Mouse (Mus musculus): Measurements from ENCODE around the gene Hes7. TPM values are rescaled to one million over a fixed set of nuclear protein-coding genes. Genes with fewer than 3 reads are reported as not detected.

Hes7 gene
- polyA plus RNA-seq, 1 experiment from 2014 or later: 0.89 TPM

DNA sequence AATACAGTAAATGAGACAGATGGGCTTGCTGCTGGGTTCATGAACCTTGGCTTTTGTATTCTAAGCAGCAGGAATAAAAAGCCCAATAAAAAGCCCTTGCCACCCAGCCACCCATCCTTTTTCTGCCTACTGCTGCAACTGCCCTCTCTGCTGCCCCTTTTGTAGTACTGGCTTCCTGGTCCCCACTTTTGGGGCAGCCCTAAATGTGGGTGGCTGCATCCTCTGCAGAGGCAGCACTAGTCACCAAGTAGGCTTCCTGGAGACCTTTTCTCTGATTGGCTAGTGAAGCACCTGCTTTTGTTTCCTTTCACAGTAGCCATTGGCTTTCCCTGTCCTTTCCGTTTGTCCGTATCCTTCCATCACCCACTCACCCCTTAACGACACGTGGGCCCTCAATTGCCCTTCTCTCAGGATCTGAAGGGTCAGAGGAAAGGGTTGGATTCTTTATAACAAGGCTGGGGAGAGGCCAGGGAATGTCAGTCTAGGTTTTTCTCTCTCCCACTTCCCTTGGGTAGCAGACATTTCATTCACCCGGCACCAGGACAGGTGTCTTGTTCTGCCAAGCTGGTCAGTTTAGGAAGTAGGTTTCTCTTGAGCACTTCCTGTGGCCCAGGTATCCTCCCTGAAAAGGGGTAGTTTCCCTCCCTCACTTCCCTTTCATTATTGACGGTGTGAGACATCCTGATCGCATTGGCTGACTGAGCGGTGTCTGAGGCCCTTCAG, 22.0 kb upstream of the Hes7 start:
- peak overlapping the region; percentile 55 for H3K4me3 ChIP-seq
- ATAC-seq (replicated peaks): no peak
- peaks cover 65% of the 10 kb centered on the region for H3K4me1 ChIP-seq
- peak overlapping the region; percentile 56 for H3K9ac ChIP-seq
- H3K36me3 ChIP-seq (replicated peaks): peaks cover 17% of the 10 kb centered on the region; the same call in 1 of the 2 replicates
- H3K27me3 ChIP-seq (replicated peaks): no peaks in the 10 kb centered on the region
- 19% methylated on average over 8 of the region's 8 CpGs for WGBS
- no peaks in the 10 kb centered on the region for H3K9me3 ChIP-seq
- H3K27ac ChIP-seq: peak overlapping the region; percentile 78
- peak overlapping the region; percentile 80 for H3K4me2 ChIP-seq

GRCm38 (mm10) chr11:69098762-69099091, 21.5 kb upstream of the Hes7 start:
- H3K27me3 ChIP-seq (replicated peaks): no peaks in the 10 kb centered on the region
- peak overlapping the region; percentile 80 for H3K4me2 ChIP-seq
- peaks cover 22% of the 10 kb centered on the region; the same call in 1 of the 2 replicates for H3K36me3 ChIP-seq (replicated peaks)
- WGBS: 1% methylated on average over 19 of the region's 19 CpGs
- peak overlapping the region; percentile 55 for H3K4me3 ChIP-seq
- ATAC-seq (replicated peaks): peak; percentile 9; the same call in 1 of the 2 replicates
- H3K4me1 ChIP-seq: peaks cover 65% of the 10 kb centered on the region
- no peaks in the 10 kb centered on the region for H3K9me3 ChIP-seq
- H3K27ac ChIP-seq: peak overlapping the region; percentile 78
- peak overlapping the region; percentile 56 for H3K9ac ChIP-seq

GRCm38 (mm10) chr11:69099177-69099914, 20.9 kb upstream of the Hes7 start:
- H3K27me3 ChIP-seq (replicated peaks): no peaks in the 10 kb centered on the region
- H3K9ac ChIP-seq: peak overlapping the region; percentile 56
- H3K4me3 ChIP-seq: peak overlapping the region; percentile 55
- peak overlapping the region; percentile 78 for H3K27ac ChIP-seq
- H3K9me3 ChIP-seq: no peaks in the 10 kb centered on the region
- 1% methylated on average over 22 of the region's 22 CpGs for WGBS
- H3K36me3 ChIP-seq (replicated peaks): peaks cover 28% of the 10 kb centered on the region; the same call in 1 of the 2 replicates
- H3K4me2 ChIP-seq: peak overlapping the region; percentile 80
- ATAC-seq (replicated peaks): no peak
- peaks cover 61% of the 10 kb centered on the region for H3K4me1 ChIP-seq

DNA sequence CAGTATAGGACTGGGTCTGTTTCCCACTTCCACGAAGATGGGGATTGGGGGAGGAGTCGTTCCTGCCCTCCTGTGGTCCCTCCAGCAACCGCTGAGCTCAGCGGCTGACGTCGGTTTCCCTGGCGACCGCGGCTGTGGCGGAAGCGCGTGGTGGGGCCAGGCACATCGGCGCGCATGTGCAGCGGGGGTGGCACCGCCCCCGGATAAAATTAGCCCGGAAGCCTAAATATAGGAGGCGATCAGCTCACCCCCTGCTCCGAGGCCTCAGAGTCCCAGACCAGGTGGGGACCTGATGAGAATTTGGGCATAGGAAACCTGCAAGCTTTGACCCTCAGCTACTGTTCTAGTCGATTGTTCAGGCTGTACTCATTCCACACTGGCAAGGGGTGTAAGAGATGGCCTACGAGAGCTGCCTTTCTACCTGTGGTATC, 20.3 kb upstream of the Hes7 start:
- H3K36me3 ChIP-seq (replicated peaks): peaks cover 34% of the 10 kb centered on the region; the same call in 1 of the 2 replicates
- peak overlapping the region; percentile 55 for H3K4me3 ChIP-seq
- H3K4me2 ChIP-seq: peak overlapping the region; percentile 80
- H3K9me3 ChIP-seq: no peaks in the 10 kb centered on the region
- WGBS: under 1% methylated on average over 23 of the region's 23 CpGs
- no peaks in the 10 kb centered on the region for H3K27me3 ChIP-seq (replicated peaks)
- 0 out of 2 replicates have a peak, but pooled peaks have one; percentile 14 for ATAC-seq (replicated peaks)
- peak overlapping the region; percentile 78 for H3K27ac ChIP-seq
- peak overlapping the region; percentile 56 for H3K9ac ChIP-seq
- H3K4me1 ChIP-seq: peaks cover 59% of the 10 kb centered on the region

- Histone ChIP-seq H3K27ac (0 out of 2 replicates have a peak overlapping the region, but pooled peaks have one; percentile 78), H3K4me2 (peak overlapping the region; percentile 80), H3K4me1 (peaks cover 51% of the 10 kb centered on the region)
Observed at GRCm38 (mm10) chr11:69100639-69101360, 19.4 kb upstream of the Hes7 start.

GRCm38 (mm10) chr11:69101604-69102402, 18.4 kb upstream of the Hes7 start:
- WGBS: 91% methylated on average over 21 of the region's 21 CpGs
- Histone ChIP-seq H3K4me3 (no peak overlapping the region), H3K9me3 (no peaks in the 10 kb centered on the region), H3K27ac (no peak overlapping the region), H3K9ac (no peak overlapping the region), H3K4me2 (no peak overlapping the region), H3K4me1 (peaks cover 42% of the 10 kb centered on the region), H3K36me3 (replicated peaks) (peaks cover 43% of the 10 kb centered on the region; the same call in 1 of the 2 replicates), H3K27me3 (replicated peaks) (no peaks in the 10 kb centered on the region)
- no peak for ATAC-seq (replicated peaks)

More at GRCm38 (mm10) chr11:69100639-69101360, 19.4 kb upstream of the Hes7 start:
- no peaks in the 10 kb centered on the region for H3K9me3 ChIP-seq
- 93% methylated on average over 20 of the region's 20 CpGs for WGBS
- no peaks in the 10 kb centered on the region for H3K27me3 ChIP-seq (replicated peaks)
- peaks cover 39% of the 10 kb centered on the region; the same call in 1 of the 2 replicates for H3K36me3 ChIP-seq (replicated peaks)
- peak overlapping the region; percentile 56; the same call in 1 of the 2 replicates for H3K9ac ChIP-seq
- ATAC-seq (replicated peaks): no peak
- peak overlapping the region; percentile 55 for H3K4me3 ChIP-seq

DNA sequence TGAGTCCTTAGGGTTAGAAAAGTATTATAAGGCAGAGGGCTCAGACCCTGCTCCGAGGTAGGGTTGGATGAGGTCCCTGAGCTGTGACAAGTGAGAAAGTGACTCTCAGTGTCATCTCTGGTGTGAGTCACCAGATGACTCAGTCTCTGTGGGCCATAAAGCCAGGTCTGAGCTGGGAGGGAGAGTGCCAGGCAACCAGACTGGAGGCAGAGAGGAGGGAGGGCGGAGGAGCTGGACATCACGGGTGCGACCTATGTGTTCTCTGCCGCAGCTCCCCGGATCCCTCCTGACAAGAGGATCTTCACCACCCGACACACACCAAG, 17.8 kb upstream of the Hes7 start:
- Histone ChIP-seq H3K9ac (no peak overlapping the region), H3K27ac (no peak overlapping the region), H3K27me3 (replicated peaks) (no peaks in the 10 kb centered on the region), H3K4me2 (no peak overlapping the region), H3K4me3 (no peak overlapping the region), H3K4me1 (peaks cover 36% of the 10 kb centered on the region), H3K9me3 (no peaks in the 10 kb centered on the region), H3K36me3 (replicated peaks) (peaks cover 45% of the 10 kb centered on the region; the same call in 1 of the 2 replicates)
- ATAC-seq (replicated peaks): no peak
- 97% methylated on average over 7 of the region's 7 CpGs for WGBS

DNA sequence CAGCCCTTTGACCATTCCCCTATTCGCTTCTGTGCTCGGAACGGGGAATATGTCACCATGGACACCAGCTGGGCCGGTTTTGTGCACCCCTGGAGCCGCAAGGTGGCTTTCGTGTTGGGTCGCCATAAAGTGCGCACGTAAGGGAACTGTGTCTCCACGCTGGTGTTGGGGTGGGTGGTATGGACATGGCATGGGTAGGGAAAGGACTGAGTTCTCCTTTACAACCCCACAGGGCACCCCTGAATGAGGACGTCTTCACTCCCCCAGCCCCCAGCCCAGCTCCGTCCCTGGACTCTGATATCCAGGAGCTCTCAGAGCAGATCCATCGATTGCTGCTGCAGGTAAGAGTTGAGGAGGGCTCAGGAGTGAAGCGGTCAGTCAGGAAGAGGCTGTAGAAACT, 17.1 kb upstream of the Hes7 start:
- Histone ChIP-seq H3K4me2 (no peak overlapping the region), H3K4me3 (no peak overlapping the region), H3K9ac (no peak overlapping the region), H3K36me3 (replicated peaks) (peaks cover 45% of the 10 kb centered on the region; the same call in 1 of the 2 replicates), H3K27ac (no peak overlapping the region), H3K4me1 (peaks cover 29% of the 10 kb centered on the region), H3K27me3 (replicated peaks) (no peaks in the 10 kb centered on the region), H3K9me3 (no peaks in the 10 kb centered on the region)
- no peak for ATAC-seq (replicated peaks)
- 94% methylated on average over 14 of the region's 14 CpGs for WGBS

DNA sequence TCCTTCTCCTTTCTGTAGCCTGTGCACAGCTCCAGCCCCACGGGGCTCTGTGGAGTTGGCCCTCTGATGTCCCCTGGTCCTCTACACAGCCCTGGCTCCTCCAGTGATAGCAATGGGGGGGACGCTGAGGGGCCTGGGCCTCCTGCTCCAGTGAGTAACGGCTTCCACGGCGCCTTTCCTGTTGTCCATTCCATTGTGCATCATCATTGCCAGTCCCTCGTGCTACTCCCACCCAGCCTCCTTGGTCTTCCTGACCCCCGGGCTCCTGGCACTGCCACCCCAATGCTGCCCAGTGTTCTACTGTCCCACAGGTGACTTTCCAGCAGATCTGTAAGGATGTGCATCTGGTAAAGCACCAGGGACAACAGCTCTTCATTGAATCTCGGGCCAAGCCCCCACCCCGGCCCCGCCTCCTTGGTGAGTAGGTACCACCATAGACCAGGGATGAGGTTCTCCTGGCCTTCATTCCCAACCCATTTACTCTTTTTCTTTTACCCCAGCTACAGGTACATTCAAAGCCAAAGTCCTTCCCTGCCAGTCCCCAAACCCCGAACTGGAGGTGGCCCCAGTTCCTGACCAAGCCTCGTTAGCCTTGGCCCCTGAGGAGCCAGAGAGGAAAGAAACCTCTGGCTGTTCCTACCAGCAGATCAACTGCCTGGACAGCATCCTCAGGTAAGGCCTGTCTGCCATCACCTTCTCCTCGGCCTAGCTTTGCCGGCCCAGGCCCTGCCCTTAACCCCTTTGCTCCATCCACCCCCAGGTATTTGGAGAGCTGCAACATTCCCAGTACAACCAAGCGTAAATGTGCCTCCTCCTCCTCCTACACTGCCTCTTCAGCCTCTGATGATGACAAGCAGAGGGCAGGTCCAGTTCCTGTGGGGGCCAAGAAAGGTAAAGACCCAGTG, 16.4 kb upstream of the Hes7 start:
- Histone ChIP-seq H3K4me1 (peaks cover 22% of the 10 kb centered on the region), H3K4me3 (no peak overlapping the region), H3K27ac (no peak overlapping the region), H3K4me2 (no peak overlapping the region), H3K9ac (no peak overlapping the region), H3K27me3 (replicated peaks) (no peaks in the 10 kb centered on the region), H3K9me3 (no peaks in the 10 kb centered on the region), H3K36me3 (replicated peaks) (peaks cover 47% of the 10 kb centered on the region)
- WGBS: 91% methylated on average over 15 of the region's 15 CpGs
- ATAC-seq (replicated peaks): no peak

DNA sequence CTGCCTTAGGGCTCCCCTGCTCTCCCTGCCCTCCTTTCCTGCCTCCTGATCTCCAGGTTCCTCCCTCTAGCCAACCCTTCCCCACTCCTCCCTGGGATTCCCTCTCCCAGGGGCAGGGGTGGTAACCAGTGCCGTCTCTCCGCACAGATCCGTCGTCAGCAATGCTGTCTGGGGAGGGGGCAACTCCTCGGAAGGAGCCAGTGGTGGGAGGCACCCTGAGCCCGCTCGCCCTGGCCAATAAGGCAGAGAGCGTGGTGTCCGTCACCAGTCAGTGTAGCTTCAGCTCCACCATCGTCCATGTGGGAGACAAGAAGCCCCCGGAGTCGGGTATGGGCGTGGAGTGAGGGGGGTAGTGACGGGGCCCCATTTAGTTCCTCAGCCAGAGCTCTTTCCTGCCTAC, 15.7 kb upstream of the Hes7 start:
- ATAC-seq (replicated peaks): no peak
- H3K9ac ChIP-seq: no peak overlapping the region
- 91% methylated on average over 14 of the region's 14 CpGs for WGBS
- peaks cover 54% of the 10 kb centered on the region for H3K36me3 ChIP-seq (replicated peaks)
- H3K4me2 ChIP-seq: no peak overlapping the region
- no peaks in the 10 kb centered on the region for H3K27me3 ChIP-seq (replicated peaks)
- no peak overlapping the region for H3K27ac ChIP-seq
- H3K4me3 ChIP-seq: no peak overlapping the region
- peaks cover 15% of the 10 kb centered on the region for H3K4me1 ChIP-seq
- no peaks in the 10 kb centered on the region for H3K9me3 ChIP-seq

GRCm38 (mm10) chr11:69105227-69105626, 15.0 kb upstream of the Hes7 start:
- H3K9ac ChIP-seq: no peak overlapping the region
- H3K36me3 ChIP-seq (replicated peaks): peaks cover 55% of the 10 kb centered on the region
- no peak overlapping the region for H3K4me2 ChIP-seq
- no peak for ATAC-seq (replicated peaks)
- H3K4me1 ChIP-seq: peaks cover 10% of the 10 kb centered on the region
- 93% methylated on average over 6 of the region's 6 CpGs for WGBS
- H3K9me3 ChIP-seq: no peaks in the 10 kb centered on the region
- H3K27me3 ChIP-seq (replicated peaks): no peaks in the 10 kb centered on the region
- no peak overlapping the region for H3K4me3 ChIP-seq
- H3K27ac ChIP-seq: no peak overlapping the region

Data from midbrain, embryonic 15.5 days (tissue).